Mouse (Mus musculus) ES-E14 (cell line): ENCODE measurements around the gene Hras.

ENCODE experiments used
- CHD2 ChIP-seq: IDR thresholded peaks from 2 replicates; pipeline ENCODE4 v1.6.1; 2014; ENCODE audit warnings: mild to moderate bottlenecking, low read depth, low read length, inconsistent platforms
- HCFC1 ChIP-seq: IDR thresholded peaks from 2 replicates; pipeline ENCODE4 v1.6.1; 2012; ENCODE audit warnings: low read length, inconsistent platforms, borderline replicate concordance; ENCODE audit not compliant: insufficient read depth
- ZC3H11A ChIP-seq: IDR thresholded peaks from 2 replicates; pipeline ENCODE4 v1.6.1; 2012; ENCODE audit warnings: low read depth, mild to moderate bottlenecking, inconsistent platforms, low read length, borderline replicate concordance

- TF ChIP-seq HCFC1 (no peak), CHD2 (no peak), ZC3H11A (no peak)
Observed at GRCm38 (mm10) chr7:141167901-141168517, 25.8 kb downstream of the Hras start.
